Mouse (Mus musculus) liver, embryonic 14.5 days (tissue): ENCODE data around the gene Krt25.

Experiments used
- CTCF ChIP-seq: IDR thresholded peaks from 2 replicates; pipeline ENCODE4 v1.5.1; 2016; ENCODE audit warnings: antibody characterized with exemption, low read depth, control low read depth
- EP300 ChIP-seq: IDR thresholded peaks from 2 replicates; pipeline ENCODE4 v1.6.1; 2016; ENCODE audit warnings: antibody characterized with exemption, low read depth

GRCm38 (mm10) chr11:99275624-99276023, 47.1 kb downstream of the Krt25 start:
- TF ChIP-seq CTCF (no peak), EP300 (no peak)
